Mouse (Mus musculus): ENCODE measurements around the gene Slc47a1. TPM values are rescaled to one million over a fixed set of nuclear protein-coding genes. Genes with fewer than 3 reads are reported as not detected.

The Slc47a1 gene
- polyA plus RNA-seq, 1 experiment from 2014 or later, result not detected

GRCm38 (mm10) chr11:61388012-61388411 lies 9.9 kb upstream of the Slc47a1 start:
- Histone ChIP-seq H3K27ac (replicated peaks; ENCODE audit: low read depth, low read length) (no peak overlapping the region), H3K4me1 (ENCODE audit: control insufficient read depth, insufficient read depth, low read length) (no peaks in the 10 kb centered on the region), H3K9ac (replicated peaks; ENCODE audit: low read length) (no peak overlapping the region), H3K4me3 (replicated peaks; ENCODE audit: low read depth, low read length) (no peak overlapping the region), H3K4me2 (ENCODE audit: low read length) (no peak overlapping the region), H3K36me3 (ENCODE audit: control insufficient read depth, insufficient read depth, low read length) (no peaks in the 10 kb centered on the region), H3K27me3 (ENCODE audit: control insufficient read depth, insufficient read depth, low read length) (no peaks in the 10 kb centered on the region), H3K9me3 (ENCODE audit: control insufficient read depth, low read length) (no peaks in the 10 kb centered on the region)
- peak; percentile 76 for DNase-seq
- 66% methylated on average over 6 of the region's 6 CpGs for WGBS
- no peak for ATAC-seq (ENCODE audit: low FRiP score, low TSS enrichment)

DNA sequence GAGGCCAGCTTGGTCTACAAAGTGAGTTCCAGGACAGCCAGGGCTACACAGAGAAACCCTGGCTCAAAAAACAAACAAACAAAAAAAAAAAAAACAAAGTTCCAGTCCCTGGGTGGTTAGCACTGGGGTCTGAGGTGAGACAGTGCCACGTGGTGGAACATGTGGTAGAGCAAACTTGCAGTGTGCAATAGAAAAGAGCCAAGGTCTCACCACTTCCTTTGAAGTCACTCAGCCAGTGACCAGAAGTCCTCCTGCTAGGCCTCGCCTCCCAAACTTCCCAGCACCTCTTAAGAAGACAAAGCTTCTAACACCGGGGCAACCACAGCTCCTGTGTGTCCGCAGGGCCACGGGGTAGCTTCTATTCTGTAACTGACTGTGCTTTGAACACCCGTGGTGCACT lies 9.1 kb upstream of the Slc47a1 start:
- Histone ChIP-seq H3K9me3 (ENCODE audit: control insufficient read depth, low read length) (no peaks in the 10 kb centered on the region), H3K4me3 (replicated peaks; ENCODE audit: low read depth, low read length) (no peak overlapping the region), H3K4me1 (ENCODE audit: control insufficient read depth, insufficient read depth, low read length) (no peaks in the 10 kb centered on the region), H3K36me3 (ENCODE audit: control insufficient read depth, insufficient read depth, low read length) (no peaks in the 10 kb centered on the region), H3K4me2 (ENCODE audit: low read length) (no peak overlapping the region), H3K27me3 (ENCODE audit: control insufficient read depth, insufficient read depth, low read length) (no peaks in the 10 kb centered on the region), H3K27ac (replicated peaks; ENCODE audit: low read depth, low read length) (no peak overlapping the region), H3K9ac (replicated peaks; ENCODE audit: low read length) (no peak overlapping the region)
- DNase-seq (no peak), ATAC-seq (ENCODE audit: low FRiP score, low TSS enrichment) (no peak)
- 70% methylated on average over 6 of the region's 6 CpGs for WGBS

DNA sequence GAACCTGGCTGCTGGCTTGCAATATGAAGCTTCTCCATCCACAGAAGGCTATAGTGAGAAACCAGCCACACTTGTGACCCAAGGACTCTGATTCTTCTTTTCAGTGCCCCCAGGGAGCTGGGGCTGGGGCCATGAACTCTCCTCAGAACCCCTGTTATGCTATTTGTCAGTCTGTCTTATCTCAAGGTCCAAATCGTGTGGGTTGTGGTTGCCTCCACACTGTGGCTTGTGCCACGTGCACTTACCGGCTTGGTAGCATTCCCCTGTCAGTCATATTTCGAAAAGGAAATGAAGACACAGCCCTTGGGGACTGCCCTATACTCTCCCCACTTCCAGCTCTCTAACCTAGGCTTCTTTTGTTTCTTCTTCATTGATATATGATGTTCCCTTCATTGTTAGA lies 7.6 kb upstream of the Slc47a1 start:
- Histone ChIP-seq H3K4me3 (replicated peaks; ENCODE audit: low read depth, low read length) (no peak overlapping the region), H3K9ac (replicated peaks; ENCODE audit: low read length) (no peak overlapping the region), H3K9me3 (ENCODE audit: control insufficient read depth, low read length) (no peaks in the 10 kb centered on the region), H3K4me1 (ENCODE audit: control insufficient read depth, insufficient read depth, low read length) (no peaks in the 10 kb centered on the region), H3K36me3 (ENCODE audit: control insufficient read depth, insufficient read depth, low read length) (no peaks in the 10 kb centered on the region), H3K27me3 (ENCODE audit: control insufficient read depth, insufficient read depth, low read length) (no peaks in the 10 kb centered on the region), H3K4me2 (ENCODE audit: low read length) (no peak overlapping the region), H3K27ac (replicated peaks; ENCODE audit: low read depth, low read length) (no peak overlapping the region)
- DNase-seq (no peak), ATAC-seq (ENCODE audit: low FRiP score, low TSS enrichment) (no peak)
- 88% methylated on average over 4 of the region's 4 CpGs for WGBS

- Histone ChIP-seq H3K27me3 (ENCODE audit: control insufficient read depth, insufficient read depth, low read length) (peaks cover 24% of the 10 kb centered on the region; the same call in 1 of the 2 replicates), H3K4me2 (ENCODE audit: low read length) (no peak overlapping the region), H3K4me1 (ENCODE audit: control insufficient read depth, insufficient read depth, low read length) (no peaks in the 10 kb centered on the region), H3K4me3 (replicated peaks; ENCODE audit: low read depth, low read length) (no peak overlapping the region), H3K9me3 (ENCODE audit: control insufficient read depth, low read length) (no peaks in the 10 kb centered on the region), H3K36me3 (ENCODE audit: control insufficient read depth, insufficient read depth, low read length) (no peaks in the 10 kb centered on the region), H3K27ac (replicated peaks; ENCODE audit: low read depth, low read length) (no peak overlapping the region), H3K9ac (replicated peaks; ENCODE audit: low read length) (no peak overlapping the region)
- 98% methylated on average over 1 of the region's 1 CpGs for WGBS
- DNase-seq (no peak), ATAC-seq (ENCODE audit: low FRiP score, low TSS enrichment) (no peak)
These were observed 3.1 kb upstream of the Slc47a1 start for GRCm38 (mm10) chr11:61381272-61381671.

GRCm38 (mm10) chr11:61378651-61379050 lies 506 bp upstream of the Slc47a1 start:
- no peak for ATAC-seq (ENCODE audit: low FRiP score, low TSS enrichment)
- Histone ChIP-seq H3K9me3 (ENCODE audit: control insufficient read depth, low read length) (no peaks in the 10 kb centered on the region), H3K27me3 (ENCODE audit: control insufficient read depth, insufficient read depth, low read length) (peaks cover 26% of the 10 kb centered on the region; the same call in 1 of the 2 replicates), H3K4me2 (ENCODE audit: low read length) (no peak overlapping the region), H3K4me1 (ENCODE audit: control insufficient read depth, insufficient read depth, low read length) (no peaks in the 10 kb centered on the region), H3K4me3 (replicated peaks; ENCODE audit: low read depth, low read length) (no peak overlapping the region), H3K27ac (replicated peaks; ENCODE audit: low read depth, low read length) (no peak overlapping the region), H3K9ac (replicated peaks; ENCODE audit: low read length) (no peak overlapping the region), H3K36me3 (ENCODE audit: control insufficient read depth, insufficient read depth, low read length) (no peaks in the 10 kb centered on the region)
- 79% methylated on average over 4 of the region's 4 CpGs for WGBS
- no peak for DNase-seq

GRCm38 (mm10) chr11:61368668-61369067 lies 9.5 kb downstream of the Slc47a1 start:
- no peak overlapping the region for H3K9ac ChIP-seq (replicated peaks; ENCODE audit: low read length)
- H3K4me1 ChIP-seq (ENCODE audit: control insufficient read depth, insufficient read depth, low read length), result no peaks in the 10 kb centered on the region
- DNase-seq (no peak), ATAC-seq (ENCODE audit: low FRiP score, low TSS enrichment) (no peak)
- no peak overlapping the region for H3K4me2 ChIP-seq (ENCODE audit: low read length)
- 99% methylated on average over 2 of the region's 2 CpGs for WGBS
- no peaks in the 10 kb centered on the region for H3K9me3 ChIP-seq (ENCODE audit: control insufficient read depth, low read length)
- no peak overlapping the region for H3K27ac ChIP-seq (replicated peaks; ENCODE audit: low read depth, low read length)
- no peaks in the 10 kb centered on the region for H3K27me3 ChIP-seq (ENCODE audit: control insufficient read depth, insufficient read depth, low read length)
- H3K36me3 ChIP-seq (ENCODE audit: control insufficient read depth, insufficient read depth, low read length), result no peaks in the 10 kb centered on the region
- H3K4me3 ChIP-seq (replicated peaks; ENCODE audit: low read depth, low read length), result no peak overlapping the region

DNA sequence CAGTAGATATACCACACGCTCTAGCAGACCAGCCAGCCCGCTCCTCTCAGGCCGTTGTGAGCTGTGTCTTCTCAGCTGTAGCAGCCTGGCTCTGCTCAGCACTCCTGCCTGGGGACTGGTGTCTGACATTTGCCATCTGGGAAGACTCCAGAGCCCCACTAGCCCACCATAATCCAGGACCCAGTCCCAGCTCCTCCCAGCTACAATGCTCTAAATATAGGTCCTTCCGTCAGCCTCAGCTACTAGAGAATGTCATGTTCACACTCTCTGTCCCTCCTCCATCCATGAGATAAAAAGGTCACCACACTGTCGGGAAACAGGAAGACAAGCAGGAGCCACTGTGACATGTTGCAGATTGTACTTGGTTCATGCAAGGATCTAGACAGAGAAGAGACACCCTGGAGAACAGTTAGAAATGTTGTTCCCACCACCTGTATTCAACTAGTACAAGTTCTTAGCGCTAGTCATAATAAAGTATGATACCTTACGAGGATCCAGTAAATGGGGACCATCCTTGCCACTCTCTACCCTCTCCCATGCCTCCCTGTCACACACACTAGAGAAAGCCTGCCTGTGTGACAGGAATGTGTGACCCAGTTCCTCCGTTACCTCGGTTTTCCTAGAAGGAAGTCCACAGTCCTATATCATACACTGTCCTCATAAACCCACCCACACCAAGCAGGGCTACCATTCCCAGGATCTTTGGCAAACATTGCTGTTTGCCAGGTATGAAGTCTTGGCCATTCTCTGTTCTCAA lies 11.4 kb downstream of the Slc47a1 start:
- Histone ChIP-seq H3K4me3 (replicated peaks; ENCODE audit: low read depth, low read length) (no peak overlapping the region), H3K9me3 (ENCODE audit: control insufficient read depth, low read length) (no peaks in the 10 kb centered on the region), H3K9ac (replicated peaks; ENCODE audit: low read length) (no peak overlapping the region), H3K4me1 (ENCODE audit: control insufficient read depth, insufficient read depth, low read length) (no peaks in the 10 kb centered on the region), H3K36me3 (ENCODE audit: control insufficient read depth, insufficient read depth, low read length) (no peaks in the 10 kb centered on the region), H3K4me2 (ENCODE audit: low read length) (no peak overlapping the region), H3K27ac (replicated peaks; ENCODE audit: low read depth, low read length) (no peak overlapping the region), H3K27me3 (ENCODE audit: control insufficient read depth, insufficient read depth, low read length) (no peaks in the 10 kb centered on the region)
- DNase-seq, result no peak
- no peak for ATAC-seq (ENCODE audit: low FRiP score, low TSS enrichment)
- 85% methylated on average over 9 of the region's 9 CpGs for WGBS

- ATAC-seq (ENCODE audit: low FRiP score, low TSS enrichment) (no peak), DNase-seq (no peak)
- H3K27me3 ChIP-seq (ENCODE audit: control insufficient read depth, insufficient read depth, low read length), result no peaks in the 10 kb centered on the region
- H3K4me2 ChIP-seq (ENCODE audit: low read length), result no peak overlapping the region
- no peak overlapping the region for H3K4me3 ChIP-seq (replicated peaks; ENCODE audit: low read depth, low read length)
- WGBS, result 82% methylated on average over 3 of the region's 3 CpGs
- H3K36me3 ChIP-seq (ENCODE audit: control insufficient read depth, insufficient read depth, low read length), result no peaks in the 10 kb centered on the region
- H3K27ac ChIP-seq (replicated peaks; ENCODE audit: low read depth, low read length), result no peak overlapping the region
- no peaks in the 10 kb centered on the region for H3K9me3 ChIP-seq (ENCODE audit: control insufficient read depth, low read length)
- H3K9ac ChIP-seq (replicated peaks; ENCODE audit: low read length), result no peak overlapping the region
- no peaks in the 10 kb centered on the region for H3K4me1 ChIP-seq (ENCODE audit: control insufficient read depth, insufficient read depth, low read length)
These were observed 12.2 kb downstream of the Slc47a1 start for GRCm38 (mm10) chr11:61365938-61366337.

DNA sequence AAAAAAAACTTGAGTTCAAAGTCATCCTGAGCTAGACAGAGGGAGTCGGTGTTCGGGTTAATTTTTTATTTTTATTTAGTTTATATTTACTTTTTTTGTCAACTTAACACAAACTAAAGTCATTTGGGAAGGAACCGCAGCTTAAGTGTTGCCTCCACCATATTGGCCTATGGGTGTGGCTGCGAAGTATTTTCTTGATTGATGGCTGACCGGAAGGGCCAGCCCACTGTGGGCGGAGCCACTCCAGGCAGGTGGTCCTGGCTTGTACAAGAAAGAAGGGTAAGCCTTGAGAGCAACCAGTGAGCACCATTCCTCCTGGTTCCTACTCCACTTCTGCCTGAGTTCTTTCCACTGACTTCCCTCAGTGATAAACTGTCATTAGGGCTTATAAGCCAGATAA lies 14.0 kb downstream of the Slc47a1 start:
- no peak overlapping the region for H3K4me3 ChIP-seq (replicated peaks; ENCODE audit: low read depth, low read length)
- H3K36me3 ChIP-seq (ENCODE audit: control insufficient read depth, insufficient read depth, low read length), result no peaks in the 10 kb centered on the region
- no peak for ATAC-seq (ENCODE audit: low FRiP score, low TSS enrichment)
- no peaks in the 10 kb centered on the region for H3K4me1 ChIP-seq (ENCODE audit: control insufficient read depth, insufficient read depth, low read length)
- no peak overlapping the region for H3K9ac ChIP-seq (replicated peaks; ENCODE audit: low read length)
- no peaks in the 10 kb centered on the region for H3K27me3 ChIP-seq (ENCODE audit: control insufficient read depth, insufficient read depth, low read length)
- H3K9me3 ChIP-seq (ENCODE audit: control insufficient read depth, low read length), result no peaks in the 10 kb centered on the region
- 90% methylated on average over 6 of the region's 6 CpGs for WGBS
- H3K4me2 ChIP-seq (ENCODE audit: low read length), result no peak overlapping the region
- no peak overlapping the region for H3K27ac ChIP-seq (replicated peaks; ENCODE audit: low read depth, low read length)
- DNase-seq, result no peak

Measured in midbrain, embryonic 14.5 days (tissue).